Mouse (Mus musculus): Measurements from ENCODE around the gene Sva.

The Sva gene

DNA sequence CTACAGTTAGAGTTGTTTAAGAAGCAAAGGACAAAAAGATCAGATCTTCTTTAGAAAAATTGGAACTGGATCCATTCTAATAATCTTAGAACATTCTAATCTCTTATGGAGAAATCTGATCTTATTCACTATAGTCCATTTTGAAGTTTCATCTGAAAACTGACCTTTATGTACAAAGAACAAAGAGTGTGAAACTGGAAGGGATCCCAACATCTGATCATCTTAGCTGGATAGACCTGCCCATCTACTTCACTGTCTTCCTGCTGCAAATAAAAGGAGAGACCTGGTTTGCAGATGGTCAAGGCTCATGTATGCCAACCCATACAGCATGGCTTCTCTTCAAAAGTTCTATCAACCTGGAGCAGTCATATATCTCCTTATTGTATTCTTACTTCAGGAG, at the start of gene Sva:
Gene Sva (plus strand): TSS at position 301 of the 400 bp plus-strand sequence.
- DNase-seq (ENCODE audit: low spot score in 2 of 2): no peak
